Mouse (Mus musculus) erythroblast, embryonic 14.5 days (primary cell): Measurements from ENCODE around the gene Rbck1.

ENCODE experiments used
- GATA1 ChIP-seq: IDR thresholded peaks from 2 replicates; pipeline ENCODE4 v1.6.1; 2012; ENCODE audit warnings: low read length, inconsistent platforms, mixed read lengths
- TAL1 ChIP-seq: IDR thresholded peaks from 3 replicates; pipeline ENCODE4 v1.6.1; 2012; ENCODE audit warnings: low read length, inconsistent platforms, mixed read lengths

DNA sequence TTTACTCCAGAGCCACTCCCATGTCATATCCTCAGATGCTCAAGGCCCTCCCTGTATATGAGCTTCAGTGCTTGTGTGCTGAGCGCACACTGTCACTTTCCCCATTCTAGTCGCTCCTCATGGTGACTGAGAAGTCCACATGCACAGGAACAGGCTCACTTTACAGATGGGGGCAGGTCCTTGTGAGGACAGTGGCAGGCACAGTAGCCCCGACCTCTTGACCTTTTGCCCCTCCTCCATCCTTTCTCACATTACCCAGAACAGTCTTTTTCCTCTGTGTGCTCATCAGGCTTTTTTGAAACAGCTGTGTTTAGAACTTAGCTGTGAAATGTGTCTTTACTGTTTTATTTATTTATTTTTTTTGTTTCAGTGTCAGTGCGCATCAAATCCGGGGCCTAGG, 28.7 kb downstream of the Rbck1 start:
- TF ChIP-seq GATA1: no peak
- no peak for TF ChIP-seq TAL1
